ENCODE assay signal across 10 mouse cellular contexts in genomic region chr17:56547846-56548604, GRCm38 (mm10). TPM values are rescaled to one million over a fixed set of nuclear protein-coding genes. Genes with fewer than 3 reads are reported as not detected.
DNase-seq lines count a peak whose midpoint lies in the region; ATAC-seq and TF ChIP-seq lines count a peak whose summit lies in the region.
"Had no signal": no experiment of that assay in that cellular context is flagged by ENCODE, and none has a peak within 500 bp of the region (broad histone marks: within the 10 kb centered on the region; RNA-seq: fewer than 3 reads in every experiment).

No protein-coding gene starts in this region.

- DNase-seq in heart, postnatal 0 days (ENCODE audit: low spot score) = no peak
- DNase-seq in right cerebral cortex, postnatal 14 days = peak; percentile 2
- no peak for DNase-seq in right cerebral cortex, adult 18-20 months
- DNase-seq in forebrain, embryonic 14.5 days (ENCODE audit: low spot score) = no peak
- no peak for DNase-seq in stomach, postnatal 0 days (ENCODE audit: low spot score)
- DNase-seq in gastrocnemius, postnatal 4 days (ENCODE audit: low spot score in 2 of 2) = no peak
- DNase-seq in adipocyte (ENCODE audit: low spot score) = no peak

- no peak overlapping the region for H3K27ac ChIP-seq in heart, postnatal 0 days (ENCODE audit: low read depth)
- H3K27ac ChIP-seq in heart, embryonic 11.5 days (ENCODE audit: low read depth, low read length) = no peak overlapping the region
- peak overlapping the region; percentile 76 for H3K27ac ChIP-seq in forebrain, embryonic 14.5 days (ENCODE audit: low read depth, low read length)
- no peak overlapping the region for H3K27ac ChIP-seq in stomach, postnatal 0 days (replicated peaks)
- H3K27ac ChIP-seq: heart, embryonic 15.5 days had no signal

- no peak overlapping the region for H3K4me2 ChIP-seq in heart, postnatal 0 days (ENCODE audit: low read depth, low read length)
- no peak overlapping the region for H3K4me2 ChIP-seq in heart, embryonic 11.5 days
- H3K4me2 ChIP-seq in forebrain, embryonic 14.5 days (ENCODE audit: low read length) = no peak overlapping the region
- H3K4me2 ChIP-seq in stomach, postnatal 0 days (replicated peaks; ENCODE audit: low read depth) = no peak overlapping the region
- H3K4me2 ChIP-seq: heart, embryonic 15.5 days had no signal

- no peak overlapping the region for H3K9ac ChIP-seq in heart, postnatal 0 days (replicated peaks; ENCODE audit: low read depth, low read length)
- H3K9ac ChIP-seq in heart, embryonic 11.5 days (ENCODE audit: low read depth, low read length) = no peak overlapping the region
- H3K9ac ChIP-seq in forebrain, embryonic 14.5 days (ENCODE audit: low read length) = no peak overlapping the region
- H3K9ac ChIP-seq in stomach, postnatal 0 days (ENCODE audit: low read length) = no peak overlapping the region
- H3K9ac ChIP-seq: heart, embryonic 15.5 days had no signal

- no peaks in the 10 kb centered on the region for H3K36me3 ChIP-seq in heart, postnatal 0 days (replicated peaks; ENCODE audit: control insufficient read depth, insufficient read depth, low read length)
- no peaks in the 10 kb centered on the region for H3K36me3 ChIP-seq in heart, embryonic 11.5 days (ENCODE audit: control insufficient read depth, insufficient read depth, low read length)
- H3K36me3 ChIP-seq in forebrain, embryonic 14.5 days (ENCODE audit: control insufficient read depth, insufficient read depth, low read length) = no peaks in the 10 kb centered on the region
- H3K36me3 ChIP-seq in stomach, postnatal 0 days (ENCODE audit: control insufficient read depth, insufficient read depth, low read length) = no peaks in the 10 kb centered on the region
- H3K36me3 ChIP-seq: heart, embryonic 15.5 days had no signal

- H3K27me3 ChIP-seq in heart, postnatal 0 days (ENCODE audit: control insufficient read depth, insufficient read depth, low read length) = no peaks in the 10 kb centered on the region
- no peaks in the 10 kb centered on the region for H3K27me3 ChIP-seq in heart, embryonic 11.5 days (ENCODE audit: control insufficient read depth, insufficient read depth, low read length)
- H3K27me3 ChIP-seq in forebrain, embryonic 14.5 days (replicated peaks; ENCODE audit: control insufficient read depth, insufficient read depth, low read length) = no peaks in the 10 kb centered on the region
- H3K27me3 ChIP-seq in stomach, postnatal 0 days (ENCODE audit: control insufficient read depth, insufficient read depth, low read length) = no peaks in the 10 kb centered on the region
- H3K27me3 ChIP-seq: heart, embryonic 15.5 days had no signal

- no peaks in the 10 kb centered on the region for H3K4me1 ChIP-seq in heart, postnatal 0 days (ENCODE audit: control insufficient read depth, insufficient read depth)
- no peaks in the 10 kb centered on the region for H3K4me1 ChIP-seq in heart, embryonic 11.5 days (ENCODE audit: control insufficient read depth, insufficient read depth, low read length)
- H3K4me1 ChIP-seq in forebrain, embryonic 14.5 days (ENCODE audit: control insufficient read depth, insufficient read depth, low read length) = peaks cover 41% of the 10 kb centered on the region
- no peaks in the 10 kb centered on the region for H3K4me1 ChIP-seq in stomach, postnatal 0 days (replicated peaks; ENCODE audit: control insufficient read depth, insufficient read depth)

- no peak for ATAC-seq in heart, postnatal 0 days (ENCODE audit: insufficient read depth, low read depth)
- no peak for ATAC-seq in heart, embryonic 11.5 days (replicated peaks; ENCODE audit: insufficient number of reproducible peaks, low FRiP score, low TSS enrichment)
- ATAC-seq in forebrain, embryonic 14.5 days = no peak
- no peak for ATAC-seq in stomach, postnatal 0 days (ENCODE audit: low FRiP score, low TSS enrichment)

- 74% methylated on average over 9 of the region's 9 CpGs for WGBS in heart, postnatal 0 days
- WGBS in heart, embryonic 11.5 days (ENCODE audit: insufficient replicate concordance) = 71% methylated on average over 9 of the region's 9 CpGs
- WGBS in forebrain, embryonic 14.5 days = 70% methylated on average over 9 of the region's 9 CpGs
- 74% methylated on average over 9 of the region's 9 CpGs for WGBS in stomach, postnatal 0 days

- TF ChIP-seq CTCF in heart, postnatal 0 days (IDR thresholded peaks at IDR 0.05; ENCODE audit: low read depth) = 0 out of 2 replicates have a peak, but pooled peaks have one; percentile 22
- TF ChIP-seq CTCF in stomach, postnatal 0 days (IDR thresholded peaks at IDR 0.05; ENCODE audit: low read depth) = peak; percentile 47

- no peak for TF ChIP-seq EP300 in heart, postnatal 0 days (IDR thresholded peaks at IDR 0.05; ENCODE audit: low read depth)
- no peak for TF ChIP-seq EP300 in stomach, postnatal 0 days (optimal IDR thresholded peaks at IDR 0.05)

- no peak overlapping the region for H3K4me3 ChIP-seq in heart, postnatal 0 days (ENCODE audit: low read depth, low read length)
- H3K4me3 ChIP-seq in heart, embryonic 11.5 days (ENCODE audit: low read depth, low read length) = no peak overlapping the region
- no peak overlapping the region for H3K4me3 ChIP-seq in forebrain, embryonic 14.5 days (ENCODE audit: low read depth, low read length)
- no peak overlapping the region for H3K4me3 ChIP-seq in stomach, postnatal 0 days (ENCODE audit: low read depth, low read length)
- H3K4me3 ChIP-seq: heart, embryonic 15.5 days had no signal

- no peaks in the 10 kb centered on the region for H3K9me3 ChIP-seq in heart, postnatal 0 days (replicated peaks; ENCODE audit: control insufficient read depth, low read length)
- no peaks in the 10 kb centered on the region for H3K9me3 ChIP-seq in heart, embryonic 11.5 days (replicated peaks; ENCODE audit: control insufficient read depth, low read length)
- no peaks in the 10 kb centered on the region for H3K9me3 ChIP-seq in forebrain, embryonic 14.5 days (replicated peaks; ENCODE audit: control insufficient read depth, low read length)
- no peaks in the 10 kb centered on the region for H3K9me3 ChIP-seq in stomach, postnatal 0 days (ENCODE audit: control insufficient read depth, low read length)
- H3K9me3 ChIP-seq: heart, embryonic 15.5 days had no signal

RNA-seq across cellular contexts. Expression of gene Gm20219, which starts 6.2 kb away (rescaled TPM):
- not detected in 2 replicates for total RNA-seq in heart, postnatal 0 days (2014; rRNA removed; ENCODE audit: low replicate concordance)
- 0.08 and 0.30 TPM in 2 replicates for polyA plus RNA-seq in heart, postnatal 0 days (2015; fragmentation: Nextera tagmentation; extraction: Ambion mirVana)
- 0.28 and 0.62 TPM in 2 replicates for polyA plus RNA-seq in heart, embryonic 11.5 days (2014; fragmentation: Nextera tagmentation; extraction: Ambion mirVana)
- 0.36 and 0.57 TPM in 2 replicates for polyA plus RNA-seq in forebrain, embryonic 14.5 days (2014; fragmentation: Nextera tagmentation; extraction: Ambion mirVana)
- 15.9 and 19.2 TPM in 2 replicates for polyA plus RNA-seq in stomach, postnatal 0 days (2015; fragmentation: Nextera tagmentation; extraction: Ambion mirVana)
- 1 to 10 TPM in 1 of 2 experiments, under 1 TPM in 1; 0.83 to 1.4 TPM for total RNA-seq in gastrocnemius, postnatal 4 days (2021)
- total RNA-seq: common myeloid progenitor, adult 5-6 weeks had no signal

RNA-seq across cellular contexts. Expression of gene Znrf4, which starts 35.8 kb away (rescaled TPM):
- not detected in 2 replicates for total RNA-seq in heart, postnatal 0 days (2014; rRNA removed; ENCODE audit: low replicate concordance)
- polyA plus RNA-seq in heart, postnatal 0 days (2015; fragmentation: Nextera tagmentation; extraction: Ambion mirVana) = not detected in 2 replicates
- not detected in 2 replicates for polyA plus RNA-seq in heart, embryonic 11.5 days (2014; fragmentation: Nextera tagmentation; extraction: Ambion mirVana)
- polyA plus RNA-seq in forebrain, embryonic 14.5 days (2014; fragmentation: Nextera tagmentation; extraction: Ambion mirVana) = 0.14 TPM in 1 of 2 replicates, not detected in the other
- polyA plus RNA-seq in stomach, postnatal 0 days (2015; fragmentation: Nextera tagmentation; extraction: Ambion mirVana) = not detected in 2 replicates
- not detected for total RNA-seq in gastrocnemius, postnatal 4 days (2021)
- total RNA-seq: common myeloid progenitor, adult 5-6 weeks had no signal
- polyA plus RNA-seq: heart, embryonic 15.5 days had no signal

RNA-seq across cellular contexts. Expression of gene Safb2, which starts 36.4 kb away (rescaled TPM):
- 16.4 and 63.4 TPM in 2 replicates for total RNA-seq in heart, postnatal 0 days (2014; rRNA removed; ENCODE audit: low replicate concordance)
- polyA plus RNA-seq in heart, postnatal 0 days (2015; fragmentation: Nextera tagmentation; extraction: Ambion mirVana) = 22.9 and 24.9 TPM in 2 replicates
- 47.7 and 48.0 TPM in 2 replicates for polyA plus RNA-seq in heart, embryonic 11.5 days (2014; fragmentation: Nextera tagmentation; extraction: Ambion mirVana)
- 28.7 and 36.7 TPM in 2 replicates for polyA plus RNA-seq in forebrain, embryonic 14.5 days (2014; fragmentation: Nextera tagmentation; extraction: Ambion mirVana)
- 25.4 and 28.8 TPM in 2 replicates for polyA plus RNA-seq in stomach, postnatal 0 days (2015; fragmentation: Nextera tagmentation; extraction: Ambion mirVana)
- total RNA-seq in gastrocnemius, postnatal 4 days (2021) = 10 to 100 TPM; 56.4 to 78.9 TPM

RNA-seq across cellular contexts. Expression of gene Safb, which starts 36.6 kb away (rescaled TPM):
- total RNA-seq in heart, postnatal 0 days (2014; rRNA removed; ENCODE audit: low replicate concordance) = 15.4 and 39.8 TPM in 2 replicates
- polyA plus RNA-seq in heart, postnatal 0 days (2015; fragmentation: Nextera tagmentation; extraction: Ambion mirVana) = 52.9 and 55.5 TPM in 2 replicates
- polyA plus RNA-seq in heart, embryonic 11.5 days (2014; fragmentation: Nextera tagmentation; extraction: Ambion mirVana) = 65.9 and 77.3 TPM in 2 replicates
- 57.9 and 83.5 TPM in 2 replicates for polyA plus RNA-seq in forebrain, embryonic 14.5 days (2014; fragmentation: Nextera tagmentation; extraction: Ambion mirVana)
- 34.7 and 38.6 TPM in 2 replicates for polyA plus RNA-seq in stomach, postnatal 0 days (2015; fragmentation: Nextera tagmentation; extraction: Ambion mirVana)
- total RNA-seq in gastrocnemius, postnatal 4 days (2021) = 100 to 1,000 TPM in 1 of 2 experiments, 10 to 100 TPM in 1; 96.9 to 117 TPM

Comparison
In these comparisons a context has a peak if more than half of its experiments do, and no peak if none do; other contexts are left out.
1. RNA of gene Gm20219, which starts 6.2 kb away (polyA plus RNA-seq): 15.9 to 19.2 TPM in stomach, postnatal 0 days; 0.28 to 0.62 TPM in heart, embryonic 11.5 days, 0.36 to 0.57 TPM in forebrain, embryonic 14.5 days and 0.08 to 0.30 TPM in heart, postnatal 0 days; every median in the first group is over 10 times any median in the second.